Mouse (Mus musculus): Measurements from ENCODE around the gene V1rd19.

GRCm38 (mm10) chr7:24001391-24001790, at the start of gene V1rd19:
- TF ChIP-seq CTCF (IDR thresholded peaks at IDR 0.05; ENCODE audit: low read depth) (no peak), EP300 (IDR thresholded peaks at IDR 0.05; ENCODE audit: low read depth) (no peak)
